13 mouse cellular contexts compared by ENCODE assay signal in the genomic region with DNA sequence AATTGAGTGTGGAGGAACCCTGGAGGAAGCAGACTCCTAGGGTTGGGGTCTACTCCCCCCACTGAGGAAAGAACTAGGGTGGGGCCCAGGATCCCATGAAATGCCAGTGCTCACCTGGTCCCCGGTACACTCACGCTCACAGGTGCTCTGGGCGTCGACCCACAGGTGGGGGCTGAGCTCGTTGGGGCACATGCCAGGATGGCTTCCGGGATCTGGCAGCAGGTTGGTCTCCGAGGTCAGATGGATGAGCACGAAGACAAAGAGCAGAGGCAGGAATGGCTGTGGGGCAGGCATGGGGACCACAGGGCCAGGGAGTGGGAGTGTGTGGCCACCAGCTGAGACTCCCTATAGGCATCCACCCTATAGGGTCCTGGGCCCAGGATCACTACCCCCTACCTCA. TPM values are rescaled to one million over a fixed set of nuclear protein-coding genes. Genes with fewer than 3 reads are reported as not detected.
A peak's percentile ranks its signal among the peaks of the same experiment; 100 is the strongest.
DNase-seq lines count a peak whose midpoint lies in the region; ATAC-seq lines count a peak whose summit lies in the region.
"Had no signal": no experiment of that assay in that cellular context is flagged by ENCODE, and none has a peak within 500 bp of the region (broad histone marks: within the 10 kb centered on the region; RNA-seq: fewer than 3 reads in every experiment).

No protein-coding gene starts in this region.

- no peaks in the 10 kb centered on the region for H3K27me3 ChIP-seq in midbrain, embryonic 11.5 days (ENCODE audit: control insufficient read depth, insufficient read depth, low read length)
- no peaks in the 10 kb centered on the region for H3K27me3 ChIP-seq in midbrain, embryonic 16.5 days (ENCODE audit: control insufficient read depth, insufficient read depth, low read depth, low read length)
- H3K27me3 ChIP-seq: embryonic facial prominence, embryonic 12.5 days had no signal

- no peaks in the 10 kb centered on the region for H3K9me3 ChIP-seq in midbrain, embryonic 11.5 days (ENCODE audit: control insufficient read depth, low read length)
- H3K9me3 ChIP-seq in midbrain, embryonic 16.5 days (replicated peaks; ENCODE audit: control insufficient read depth, low read length, poor library complexity, severe bottlenecking), result no peaks in the 10 kb centered on the region
- H3K9me3 ChIP-seq: embryonic facial prominence, embryonic 12.5 days had no signal

- peak overlapping the region; percentile 16; the same call in 1 of the 2 replicates for H3K9ac ChIP-seq in midbrain, embryonic 11.5 days (ENCODE audit: low read length)
- no peak overlapping the region for H3K9ac ChIP-seq in midbrain, embryonic 16.5 days (ENCODE audit: low read depth, low read length)
- H3K9ac ChIP-seq: embryonic facial prominence, embryonic 12.5 days had no signal

- H3K4me1 ChIP-seq in midbrain, embryonic 11.5 days (ENCODE audit: control insufficient read depth, insufficient read depth, low read length), result peaks cover 40% of the 10 kb centered on the region
- peaks cover 19% of the 10 kb centered on the region for H3K4me1 ChIP-seq in midbrain, embryonic 16.5 days (ENCODE audit: control insufficient read depth, insufficient read depth, low read length)

- ATAC-seq in midbrain, embryonic 11.5 days (ENCODE audit: low FRiP score), result no peak
- ATAC-seq in midbrain, embryonic 16.5 days, result no peak
- ATAC-seq: hindbrain, embryonic 16.5 days had no signal

- peak; percentile 63 for DNase-seq in cerebellum, adult 9-11 months
- no peak for DNase-seq in cerebellum, adult 8-10 months
- peak; percentile 24 for DNase-seq in kidney, adult 9 months
- no peak for DNase-seq in kidney, adult 8-10 months
- DNase-seq in midbrain, embryonic 11.5 days (ENCODE audit: low spot score, missing footprints), result peak; percentile 83
- DNase-seq in lung, postnatal 25 days (ENCODE audit: low spot score), result no peak
- DNase-seq: B cell, adult 2 months; gastrocnemius, postnatal 14 days; heart, postnatal 10 days had no signal

- no peak overlapping the region for H3K4me2 ChIP-seq in midbrain, embryonic 11.5 days
- no peak overlapping the region for H3K4me2 ChIP-seq in midbrain, embryonic 16.5 days (ENCODE audit: low read length)
- H3K4me2 ChIP-seq: embryonic facial prominence, embryonic 12.5 days had no signal

- H3K4me3 ChIP-seq in midbrain, embryonic 11.5 days (ENCODE audit: low read depth, low read length), result no peak overlapping the region
- no peak overlapping the region for H3K4me3 ChIP-seq in midbrain, embryonic 16.5 days (ENCODE audit: low read depth, low read length)
- H3K4me3 ChIP-seq: embryonic facial prominence, embryonic 12.5 days; left cerebral cortex, adult 2 months had no signal

- H3K36me3 ChIP-seq in midbrain, embryonic 11.5 days (ENCODE audit: control insufficient read depth, insufficient read depth, low read length), result no peaks in the 10 kb centered on the region
- H3K36me3 ChIP-seq in midbrain, embryonic 16.5 days (ENCODE audit: control insufficient read depth, insufficient read depth, low read length), result peaks cover 19% of the 10 kb centered on the region

- H3K27ac ChIP-seq in midbrain, embryonic 11.5 days (ENCODE audit: low read depth, low read length), result 0 out of 2 replicates have a peak overlapping the region, but pooled peaks have one; percentile 44
- H3K27ac ChIP-seq in midbrain, embryonic 16.5 days (ENCODE audit: low read length), result no peak overlapping the region
- H3K27ac ChIP-seq: embryonic facial prominence, embryonic 12.5 days had no signal

- 62% methylated on average over 8 of the region's 8 CpGs for WGBS in midbrain, embryonic 11.5 days
- 61% methylated on average over 8 of the region's 8 CpGs for WGBS in midbrain, embryonic 16.5 days

RNA-seq across cellular contexts. Expression of a gene that starts 0.9 kb away (rescaled TPM):
- 0.91 and 1.1 TPM in 2 replicates for polyA plus RNA-seq in midbrain, embryonic 11.5 days (2014; fragmentation: Nextera tagmentation; extraction: Ambion mirVana)
- 0.45 and 0.52 TPM in 2 replicates for polyA plus RNA-seq in midbrain, embryonic 16.5 days (2015; fragmentation: Nextera tagmentation; extraction: Ambion mirVana)

RNA-seq across cellular contexts. Expression of a gene that starts 4.9 kb away (rescaled TPM):
- 57.1 and 60.1 TPM in 2 replicates for polyA plus RNA-seq in midbrain, embryonic 11.5 days (2014; fragmentation: Nextera tagmentation; extraction: Ambion mirVana)
- polyA plus RNA-seq in midbrain, embryonic 16.5 days (2015; fragmentation: Nextera tagmentation; extraction: Ambion mirVana), result 62.2 and 63.5 TPM in 2 replicates

RNA-seq across cellular contexts. Expression of a gene that starts 11.2 kb away (rescaled TPM):
- polyA plus RNA-seq in midbrain, embryonic 11.5 days (2014; fragmentation: Nextera tagmentation; extraction: Ambion mirVana), result 6.1 and 7.0 TPM in 2 replicates
- 18.0 and 25.3 TPM in 2 replicates for polyA plus RNA-seq in midbrain, embryonic 16.5 days (2015; fragmentation: Nextera tagmentation; extraction: Ambion mirVana)

RNA-seq across cellular contexts. Expression of a gene that starts 18.4 kb away (rescaled TPM):
- 15.7 and 17.8 TPM in 2 replicates for polyA plus RNA-seq in midbrain, embryonic 11.5 days (2014; fragmentation: Nextera tagmentation; extraction: Ambion mirVana)
- polyA plus RNA-seq in midbrain, embryonic 16.5 days (2015; fragmentation: Nextera tagmentation; extraction: Ambion mirVana), result 18.5 and 21.6 TPM in 2 replicates

RNA-seq across cellular contexts. Expression of a gene that starts 35.1 kb away (rescaled TPM):
- polyA plus RNA-seq in midbrain, embryonic 11.5 days (2014; fragmentation: Nextera tagmentation; extraction: Ambion mirVana), result 7.0 and 8.7 TPM in 2 replicates
- 15.2 and 16.7 TPM in 2 replicates for polyA plus RNA-seq in midbrain, embryonic 16.5 days (2015; fragmentation: Nextera tagmentation; extraction: Ambion mirVana)

Comparison
In these comparisons a context has a peak if more than half of its experiments do, and no peak if none do; other contexts are left out.
1. DNase-seq: peak in cerebellum, adult 9-11 months (single experiment), kidney, adult 9 months (single experiment) and midbrain, embryonic 11.5 days (single experiment); none in cerebellum, adult 8-10 months (single experiment), kidney, adult 8-10 months (0 of 2) and lung, postnatal 25 days (single experiment).